Mouse (Mus musculus) layer of hippocampus, adult 18-20 months (tissue): Measurements from ENCODE around the gene Plod3. TPM values are rescaled to one million over a fixed set of nuclear protein-coding genes. Genes with fewer than 3 reads are reported as not detected.

Experiments used
- DNase-seq, 2 experiments: peaks; one replicate each; pipeline ENCODE4 v3.0.0; 2022; ENCODE audit warnings: low spot score in 2 of 2
- total RNA-seq, 2 experiments: library from RNA; stranded (reverse); gene quantifications; 2 replicates each; pipeline ENCODE4 v1.2.3; 2021

Gene Plod3
- total RNA-seq, 2 experiments from 2014 or later = 38.5 to 43.1 TPM

- no peak for DNase-seq
Observed at GRCm38 (mm10) chr5:137015913-137016312, 29.1 kb downstream of the Plod3 start.

- no peak for DNase-seq
Observed at GRCm38 (mm10) chr5:137024318-137024717, 37.5 kb downstream of the Plod3 start.

GRCm38 (mm10) chr5:137025132-137025531, 38.3 kb downstream of the Plod3 start:
- peak; percentile 67 to 76 for DNase-seq

- no peak for DNase-seq
Observed at GRCm38 (mm10) chr5:137026092-137026491, 39.3 kb downstream of the Plod3 start, which contains the start of gene Vgf. Gene Vgf (plus strand): TSS chr5:137026392.

GRCm38 (mm10) chr5:137028561-137029272, 41.9 kb downstream of the Plod3 start:
- DNase-seq = no peak

- DNase-seq = no peak
Observed at GRCm38 (mm10) chr5:137029273-137029585, 42.4 kb downstream of the Plod3 start.

- DNase-seq = peak; percentile 93 to 96
Observed at GRCm38 (mm10) chr5:137029643-137030415, 43.0 kb downstream of the Plod3 start.

GRCm38 (mm10) chr5:137030416-137030810, 43.6 kb downstream of the Plod3 start:
- DNase-seq = peak; percentile 57 to 81

- DNase-seq = peak in 1 of 2 experiments; percentile 32
Observed at GRCm38 (mm10) chr5:137031076-137032032, 44.5 kb downstream of the Plod3 start.

- peak; percentile 67 for DNase-seq
Observed at GRCm38 (mm10) chr5:137032033-137032421, 45.2 kb downstream of the Plod3 start.

GRCm38 (mm10) chr5:137032641-137033074, 45.8 kb downstream of the Plod3 start:
- DNase-seq = peak; percentile 80 to 86

GRCm38 (mm10) chr5:137036211-137036610, 49.4 kb downstream of the Plod3 start:
- DNase-seq = no peak

GRCm38 (mm10) chr5:137039453-137039852, 52.6 kb downstream of the Plod3 start:
- no peak for DNase-seq

- DNase-seq = no peak
Observed at GRCm38 (mm10) chr5:137041442-137041841, 54.6 kb downstream of the Plod3 start.

- DNase-seq = no peak
Observed at GRCm38 (mm10) chr5:137043997-137044396, 57.2 kb downstream of the Plod3 start.

- peak; percentile 98 to 99 for DNase-seq
Observed at GRCm38 (mm10) chr5:137045402-137046323, 58.8 kb downstream of the Plod3 start, which contains the start of gene Ap1s1. Gene Ap1s1 (minus strand): TSS chr5:137046135.
